Mouse (Mus musculus): ENCODE data around the gene Clca1. TPM values are rescaled to one million over a fixed set of nuclear protein-coding genes. Genes with fewer than 3 reads are reported as not detected.
"Not testable (repeated sequence)": the region's sequence is repeated elsewhere in the genome, so short reads cannot be mapped to it uniquely, and the experiment has no call there.

Gene Clca1
- 0.18 and 0.21 TPM in 2 replicates for polyA plus RNA-seq (2012; rRNA removed)

- DNase-seq (ENCODE audit: low spot score): no peak
These were observed at the start of gene Clca1 for GRCm38 (mm10) chr3:145032676-145033075. Clca1 (minus strand) TSS chr3:145032776.

- DNase-seq (ENCODE audit: low spot score): no peak
These were observed 48.3 kb upstream of the Clca1 start for GRCm38 (mm10) chr3:145080904-145081303.

GRCm38 (mm10) chr3:145078405-145078804 lies 45.8 kb upstream of the Clca1 start:
- no peak for DNase-seq (ENCODE audit: low spot score)

GRCm38 (mm10) chr3:145072339-145072738 lies 39.8 kb upstream of the Clca1 start:
- DNase-seq (ENCODE audit: low spot score): no peak

- no peak for DNase-seq (ENCODE audit: low spot score)
These were observed 36.4 kb upstream of the Clca1 start for GRCm38 (mm10) chr3:145068964-145069363.

- not testable (repeated sequence) for DNase-seq (ENCODE audit: low spot score)
These were observed 22.6 kb upstream of the Clca1 start for GRCm38 (mm10) chr3:145055138-145055537.

- DNase-seq (ENCODE audit: low spot score): no peak
These were observed 17.2 kb upstream of the Clca1 start for GRCm38 (mm10) chr3:145049820-145050219.

GRCm38 (mm10) chr3:145038813-145039212 lies 6.2 kb upstream of the Clca1 start:
- no peak for DNase-seq (ENCODE audit: low spot score)

- DNase-seq (ENCODE audit: low spot score): no peak
These were observed 4.5 kb downstream of the Clca1 start for GRCm38 (mm10) chr3:145028036-145028435.

GRCm38 (mm10) chr3:145026750-145027149 lies 5.8 kb downstream of the Clca1 start:
- DNase-seq (ENCODE audit: low spot score): no peak

GRCm38 (mm10) chr3:145017807-145018206 lies 14.8 kb downstream of the Clca1 start:
- no peak for DNase-seq (ENCODE audit: low spot score)

GRCm38 (mm10) chr3:145004422-145004821 lies 28.2 kb downstream of the Clca1 start:
- no peak for DNase-seq (ENCODE audit: low spot score)

- DNase-seq (ENCODE audit: low spot score): no peak
These were observed 31.7 kb downstream of the Clca1 start for GRCm38 (mm10) chr3:145000912-145001311.

- no peak for DNase-seq (ENCODE audit: low spot score)
These were observed 39.5 kb downstream of the Clca1 start for GRCm38 (mm10) chr3:144993055-144993454.

- no peak for DNase-seq (ENCODE audit: low spot score)
These were observed 40.0 kb downstream of the Clca1 start for GRCm38 (mm10) chr3:144992618-144993017.

- DNase-seq (ENCODE audit: low spot score): no peak
These were observed 46.7 kb downstream of the Clca1 start for GRCm38 (mm10) chr3:144985890-144986289.

- DNase-seq (ENCODE audit: low spot score): no peak
These were observed 52.0 kb downstream of the Clca1 start for GRCm38 (mm10) chr3:144980551-144980950.

GRCm38 (mm10) chr3:144977631-144978030 lies 54.9 kb downstream of the Clca1 start:
- DNase-seq (ENCODE audit: low spot score): no peak

GRCm38 (mm10) chr3:144976091-144976490 lies 56.5 kb downstream of the Clca1 start:
- no peak for DNase-seq (ENCODE audit: low spot score)

- no peak for DNase-seq (ENCODE audit: low spot score)
These were observed 57.6 kb downstream of the Clca1 start, which contains the start of gene Clca4a for GRCm38 (mm10) chr3:144974945-144975344. Clca4a (minus strand) TSS chr3:144975045.

GRCm38 (mm10) chr3:144971553-144972270 lies 60.9 kb downstream of the Clca1 start:
- no peak for DNase-seq (ENCODE audit: low spot score)

GRCm38 (mm10) chr3:144969755-144970154 lies 62.8 kb downstream of the Clca1 start:
- no peak for DNase-seq (ENCODE audit: low spot score)

- DNase-seq (ENCODE audit: low spot score): no peak
These were observed 66.5 kb downstream of the Clca1 start for GRCm38 (mm10) chr3:144966074-144966473.
